Mouse (Mus musculus): ENCODE data around the gene Clstn2. TPM values are rescaled to one million over a fixed set of nuclear protein-coding genes. Genes with fewer than 3 reads are reported as not detected.
A peak's percentile ranks its signal among the peaks of the same experiment; 100 is the strongest.

The Clstn2 gene
- 51.6 and 64.8 TPM in 2 replicates for total RNA-seq (2014; rRNA removed)
- 9.8 and 10.1 TPM in 2 replicates for polyA plus RNA-seq (2015; fragmentation: Nextera tagmentation; extraction: Ambion mirVana)

GRCm38 (mm10) chr9:98032573-98033272 is at the start of gene Clstn2:
TSS of gene Clstn2 (minus strand) at chr9:98033181.
- H3K27ac ChIP-seq, result peak within 1 kb of the TSS; percentile 58; the same call in 1 of the 2 replicates
- peak within 1 kb of the TSS; percentile 53 for H3K9ac ChIP-seq (replicated peaks; ENCODE audit: low read length)
- ATAC-seq (peak; percentile 83), DNase-seq (ENCODE audit: low spot score) (peak; percentile 84)
- peak within 1 kb of the TSS; percentile 92 for H3K4me2 ChIP-seq (ENCODE audit: low read depth, low read length)
- TF ChIP-seq CTCF (IDR thresholded peaks at IDR 0.05; ENCODE audit: low read depth), result peak; percentile 48
- peak within 1 kb of the TSS; percentile 64 for H3K4me3 ChIP-seq (ENCODE audit: low read length)
- H3K36me3 ChIP-seq (ENCODE audit: insufficient read depth, low read length), result no peaks in the 10 kb centered on the region
- H3K27me3 ChIP-seq (ENCODE audit: insufficient read depth, low read length), result peaks cover 3% of the 10 kb centered on the region
- no peaks in the 10 kb centered on the region; the same call in 1 of the 2 replicates for H3K4me1 ChIP-seq (ENCODE audit: insufficient read depth, low read length)
- WGBS, result under 1% methylated on average over 62 of the region's 73 CpGs
- no peaks in the 10 kb centered on the region for H3K9me3 ChIP-seq (ENCODE audit: low read length)

- DNase-seq (ENCODE audit: low spot score) (no peak), ATAC-seq (no peak)
- Histone ChIP-seq H3K27ac (no peak overlapping the region), H3K9ac (replicated peaks; ENCODE audit: low read length) (no peak overlapping the region), H3K27me3 (ENCODE audit: insufficient read depth, low read length) (no peaks in the 10 kb centered on the region), H3K4me3 (ENCODE audit: low read length) (no peak overlapping the region), H3K36me3 (ENCODE audit: insufficient read depth, low read length) (no peaks in the 10 kb centered on the region), H3K4me2 (ENCODE audit: low read depth, low read length) (no peak overlapping the region), H3K9me3 (ENCODE audit: low read length) (0 out of 2 replicates have a peak, but pooled peaks cover 3% of the 10 kb centered on the region), H3K4me1 (ENCODE audit: insufficient read depth, low read length) (no peaks in the 10 kb centered on the region)
- no peak for TF ChIP-seq CTCF (IDR thresholded peaks at IDR 0.05; ENCODE audit: low read depth)
- WGBS, result 83% methylated on average over 5 of the region's 5 CpGs
Measured at GRCm38 (mm10) chr9:98067767-98068166, 34.8 kb upstream of the Clstn2 start.

GRCm38 (mm10) chr9:98061646-98062045 is 28.7 kb upstream of the Clstn2 start:
- TF ChIP-seq CTCF (IDR thresholded peaks at IDR 0.05; ENCODE audit: low read depth), result no peak
- no peaks in the 10 kb centered on the region for H3K9me3 ChIP-seq (ENCODE audit: low read length)
- 84% methylated on average over 3 of the region's 3 CpGs for WGBS

GRCm38 (mm10) chr9:98057291-98057690 is 24.3 kb upstream of the Clstn2 start:
- TF ChIP-seq CTCF (IDR thresholded peaks at IDR 0.05; ENCODE audit: low read depth), result no peak

More at GRCm38 (mm10) chr9:98061646-98062045, 28.7 kb upstream of the Clstn2 start:
- Histone ChIP-seq H3K4me1 (ENCODE audit: insufficient read depth, low read length) (no peaks in the 10 kb centered on the region), H3K9ac (replicated peaks; ENCODE audit: low read length) (no peak overlapping the region), H3K4me3 (ENCODE audit: low read length) (no peak overlapping the region), H3K27me3 (ENCODE audit: insufficient read depth, low read length) (no peaks in the 10 kb centered on the region), H3K36me3 (ENCODE audit: insufficient read depth, low read length) (no peaks in the 10 kb centered on the region), H3K27ac (no peak overlapping the region), H3K4me2 (ENCODE audit: low read depth, low read length) (no peak overlapping the region)
- ATAC-seq (no peak), DNase-seq (ENCODE audit: low spot score) (no peak)

GRCm38 (mm10) chr9:98051343-98051742 is 18.4 kb upstream of the Clstn2 start:
- no peak overlapping the region for H3K4me3 ChIP-seq (ENCODE audit: low read length)
- 46% methylated on average over 12 of the region's 12 CpGs for WGBS
- no peaks in the 10 kb centered on the region for H3K27me3 ChIP-seq (ENCODE audit: insufficient read depth, low read length)
- no peaks in the 10 kb centered on the region for H3K9me3 ChIP-seq (ENCODE audit: low read length)
- no peaks in the 10 kb centered on the region for H3K36me3 ChIP-seq (ENCODE audit: insufficient read depth, low read length)
- H3K9ac ChIP-seq (replicated peaks; ENCODE audit: low read length), result no peak overlapping the region
- H3K4me2 ChIP-seq (ENCODE audit: low read depth, low read length), result peak overlapping the region; percentile 11; the same call in 1 of the 2 replicates
- DNase-seq (ENCODE audit: low spot score) (peak; percentile 58), ATAC-seq (no peak)
- TF ChIP-seq CTCF (IDR thresholded peaks at IDR 0.05; ENCODE audit: low read depth), result no peak
- no peaks in the 10 kb centered on the region for H3K4me1 ChIP-seq (ENCODE audit: insufficient read depth, low read length)
- H3K27ac ChIP-seq, result no peak overlapping the region

More at GRCm38 (mm10) chr9:98057291-98057690, 24.3 kb upstream of the Clstn2 start:
- H3K4me2 ChIP-seq (ENCODE audit: low read depth, low read length), result no peak overlapping the region
- H3K9ac ChIP-seq (replicated peaks; ENCODE audit: low read length), result no peak overlapping the region
- no peak overlapping the region for H3K4me3 ChIP-seq (ENCODE audit: low read length)
- H3K36me3 ChIP-seq (ENCODE audit: insufficient read depth, low read length), result no peaks in the 10 kb centered on the region
- no peaks in the 10 kb centered on the region for H3K4me1 ChIP-seq (ENCODE audit: insufficient read depth, low read length)
- H3K27ac ChIP-seq, result no peak overlapping the region
- DNase-seq (ENCODE audit: low spot score) (no peak), ATAC-seq (no peak)
- H3K27me3 ChIP-seq (ENCODE audit: insufficient read depth, low read length), result no peaks in the 10 kb centered on the region
- H3K9me3 ChIP-seq (ENCODE audit: low read length), result no peaks in the 10 kb centered on the region
- 64% methylated on average over 2 of the region's 2 CpGs for WGBS

GRCm38 (mm10) chr9:98033273-98033855 is 383 bp upstream of the Clstn2 start:
- H3K4me2 ChIP-seq (ENCODE audit: low read depth, low read length), result peak overlapping the region; percentile 92
- peaks cover 3% of the 10 kb centered on the region for H3K27me3 ChIP-seq (ENCODE audit: insufficient read depth, low read length)
- H3K9ac ChIP-seq (replicated peaks; ENCODE audit: low read length), result peak overlapping the region; percentile 53
- TF ChIP-seq CTCF (IDR thresholded peaks at IDR 0.05; ENCODE audit: low read depth), result peak; percentile 60
- no peaks in the 10 kb centered on the region for H3K9me3 ChIP-seq (ENCODE audit: low read length)
- peak overlapping the region; percentile 58; the same call in 1 of the 2 replicates for H3K27ac ChIP-seq
- ATAC-seq (peak; percentile 83), DNase-seq (ENCODE audit: low spot score) (peak; percentile 69)
- no peaks in the 10 kb centered on the region; the same call in 1 of the 2 replicates for H3K4me1 ChIP-seq (ENCODE audit: insufficient read depth, low read length)
- WGBS, result under 1% methylated on average over 38 of the region's 38 CpGs
- peak overlapping the region; percentile 64 for H3K4me3 ChIP-seq (ENCODE audit: low read length)
- no peaks in the 10 kb centered on the region for H3K36me3 ChIP-seq (ENCODE audit: insufficient read depth, low read length)
